Mouse (Mus musculus) CH12.LX (cell line): Measurements from ENCODE around the gene Polr2i. TPM values are rescaled to one million over a fixed set of nuclear protein-coding genes. Genes with fewer than 3 reads are reported as not detected.

Experiments
- DNase-seq: peaks from one replicate; pipeline ENCODE4 v3.0.0-alpha.2; 2013; ENCODE audit errors: extremely low read depth
- H3K27ac ChIP-seq: 2 replicates; pipeline ENCODE4 v1.5.1; 2012; ENCODE audit warnings: low read depth, mild to moderate bottlenecking, control low read depth, moderate library complexity; ENCODE audit not compliant: insufficient read depth
- H3K27me3 ChIP-seq: replicated peaks from 2 replicates; pipeline ENCODE3; 2012; ENCODE audit warnings: inconsistent platforms
- H3K36me3 ChIP-seq, 2 experiments: replicated peaks in 1 of 2; 2 replicates each; pipeline versions ENCODE3 to v1.6.1; 2012; ENCODE audit warnings: inconsistent platforms in 1 of 2, low read length in 1 of 2, mild to moderate bottlenecking in 1 of 2, mixed read lengths in 1 of 2, moderate library complexity in 1 of 2; ENCODE audit not compliant: control insufficient read depth in 1 of 2, insufficient read depth in 1 of 2
- H3K4me1 ChIP-seq, 2 experiments: 2 replicates each; pipeline ENCODE4 v1.6.1; 2012; ENCODE audit warnings: inconsistent platforms in 1 of 2, moderate library complexity in 1 of 2; ENCODE audit not compliant: insufficient read depth in 2 of 2, control insufficient read depth in 1 of 2
- H3K4me2 ChIP-seq: 2 replicates; pipeline ENCODE4 v1.6.1; 2012; ENCODE audit warnings: low read depth, mild to moderate bottlenecking, control low read depth; ENCODE audit not compliant: poor library complexity, insufficient read depth, severe bottlenecking
- H3K4me3 ChIP-seq, 3 experiments: fragments of 150-350 bp in 1 of 3; sonication (generic) in 1 of 3; replicated peaks in 1 of 3; 2 replicates each; pipeline versions ENCODE3 to v1.5.1; 2011 to 2012; ENCODE audit warnings: low read depth in 2 of 3, low read length in 2 of 3, mild to moderate bottlenecking in 2 of 3, moderate library complexity in 2 of 3, control low read depth in 1 of 3, improper control_type of control experiment in 1 of 3, inconsistent platforms in 1 of 3, mixed read lengths in 1 of 3; ENCODE audit not compliant: poor library complexity in 1 of 3
- H3K79me2 ChIP-seq: replicated peaks from 2 replicates; pipeline ENCODE4 v1.6.1; 2012; ENCODE audit warnings: mild to moderate bottlenecking, moderate library complexity; ENCODE audit not compliant: control insufficient read depth, poor library complexity, insufficient read depth, severe bottlenecking; ENCODE audit errors: extremely low read depth
- H3K9ac ChIP-seq: 2 replicates; pipeline ENCODE4 v1.6.1; 2012; ENCODE audit warnings: low read depth, mild to moderate bottlenecking, control low read depth, moderate library complexity; ENCODE audit not compliant: insufficient read depth
- H3K9me3 ChIP-seq: replicated peaks from 2 replicates; pipeline ENCODE3; 2012; ENCODE audit warnings: low read length, inconsistent platforms, mixed read lengths
- CHD1 ChIP-seq: IDR thresholded peaks from 2 replicates; pipeline ENCODE4 v1.6.1; 2012; ENCODE audit warnings: low read depth, low read length, improper control_type of control experiment, inconsistent platforms
- E2F4 ChIP-seq: IDR thresholded peaks from 2 replicates; pipeline ENCODE4 v1.6.1; 2011; ENCODE audit warnings: low read depth, low read length, improper control_type of control experiment; ENCODE audit not compliant: insufficient replicate concordance
- EP300 ChIP-seq: IDR thresholded peaks from 2 replicates; pipeline ENCODE4 v1.6.1; 2011; ENCODE audit warnings: low read length, improper control_type of control experiment
- ETS1 ChIP-seq: conservative IDR thresholded peaks from 2 replicates; pipeline ENCODE4 v1.6.1; 2012; ENCODE audit warnings: low read depth, mild to moderate bottlenecking, inconsistent platforms, low read length, improper control_type of control experiment, moderate library complexity
- GABPA ChIP-seq: IDR thresholded peaks from 2 replicates; pipeline ENCODE4 v1.6.1; 2012; ENCODE audit warnings: low read depth, low read length, improper control_type of control experiment, inconsistent platforms; ENCODE audit not compliant: insufficient replicate concordance
- HCFC1 ChIP-seq: IDR thresholded peaks from 2 replicates; pipeline ENCODE4 v1.6.1; 2012; ENCODE audit warnings: low read depth, mild to moderate bottlenecking, inconsistent platforms, low read length, improper control_type of control experiment
- KAT2A ChIP-seq: IDR thresholded peaks from 2 replicates; pipeline ENCODE4 v1.6.1; 2012; ENCODE audit warnings: low read length, improper control_type of control experiment, inconsistent platforms; ENCODE audit not compliant: insufficient replicate concordance
- MEF2A ChIP-seq: IDR thresholded peaks from 2 replicates; pipeline ENCODE4 v1.6.1; 2014; ENCODE audit warnings: low read depth, mild to moderate bottlenecking, inconsistent platforms, low read length, improper control_type of control experiment, borderline replicate concordance
- MXI1 ChIP-seq: IDR thresholded peaks from 2 replicates; pipeline ENCODE4 v1.6.1; 2011; ENCODE audit warnings: mild to moderate bottlenecking, low read depth, low read length, improper control_type of control experiment
- MYC ChIP-seq: IDR thresholded peaks from 2 replicates; pipeline ENCODE4 v1.6.1; 2011; ENCODE audit warnings: low read depth, mild to moderate bottlenecking, improper control_type of control experiment, low read length
- NELFE ChIP-seq: IDR thresholded peaks from 2 replicates; pipeline ENCODE4 v1.6.1; 2011; ENCODE audit warnings: low read depth, low read length, improper control_type of control experiment
- PAX5 ChIP-seq: IDR thresholded peaks from 2 replicates; pipeline ENCODE4 v1.6.1; 2012; ENCODE audit warnings: low read length, inconsistent platforms, mixed read lengths
- RAD21 ChIP-seq: IDR thresholded peaks from 2 replicates; pipeline ENCODE4 v1.6.1; 2011; ENCODE audit warnings: low read depth, mild to moderate bottlenecking, low read length, improper control_type of control experiment, moderate library complexity
- RCOR1 ChIP-seq: conservative IDR thresholded peaks from 2 replicates; pipeline ENCODE4 v1.6.1; 2012; ENCODE audit warnings: low read depth, mild to moderate bottlenecking, inconsistent platforms, low read length, improper control_type of control experiment
- SMC3 ChIP-seq: IDR thresholded peaks from 2 replicates; pipeline ENCODE4 v1.6.1; 2011; ENCODE audit warnings: low read depth, low read length, improper control_type of control experiment
- TBP ChIP-seq: conservative IDR thresholded peaks from 2 replicates; pipeline ENCODE4 v1.6.1; 2011; ENCODE audit warnings: low read depth, low read length, improper control_type of control experiment
- USF1 ChIP-seq: IDR thresholded peaks from 2 replicates; pipeline ENCODE4 v1.6.1; 2014; ENCODE audit warnings: low read depth, mild to moderate bottlenecking, inconsistent platforms, low read length, improper control_type of control experiment
- ZC3H11A ChIP-seq: IDR thresholded peaks from 2 replicates; pipeline ENCODE4 v1.6.1; 2012; ENCODE audit warnings: low read depth, mild to moderate bottlenecking, inconsistent platforms, low read length, improper control_type of control experiment
- ZKSCAN1 ChIP-seq: IDR thresholded peaks from 2 replicates; pipeline ENCODE4 v1.6.1; 2012; ENCODE audit warnings: low read depth, inconsistent platforms, low read length, improper control_type of control experiment, borderline replicate concordance
- ZNF384 ChIP-seq: IDR thresholded peaks from 2 replicates; pipeline ENCODE4 v1.6.1; 2012; ENCODE audit warnings: low read depth, low read length, improper control_type of control experiment, inconsistent platforms
- dilution Hi-C: fragments of 300-500 bp; cut with MboI; formaldehyde crosslinking; loops from 2 replicates; pipeline ENCODE4 v1.14.3; 2020; ENCODE audit warnings: low sequenced_read_pairs; ENCODE audit not compliant: extremely low pct_unique_long_range_greater_than_20kb, extremely low pct_ligation_motif_present
- in situ Hi-C: fragments of 300-500 bp; cut with MboI; formaldehyde crosslinking; loops from 3 replicates; pipeline ENCODE4 v1.14.3; 2019; ENCODE audit warnings: low sequenced_read_pairs, low pct_ligation_motif_present, low pct_unique_long_range_greater_than_20kb, mixed read lengths
- polyA plus RNA-seq: library from polyadenylated mRNA; unstranded; fragments of >175 nt; gene quantifications from 2 replicates; pipeline ENCODE4 v1.2.1, GENCODE M21; 2012; ENCODE audit warnings: low read depth; ENCODE audit not compliant: insufficient read length
- total RNA-seq, 2 experiments: library from RNA; depleted of rRNA; stranded (reverse); fragments of 300-350 nt in 1 of 2; fragments of >200 nt in 1 of 2; gene quantifications; 2 replicates each; pipeline ENCODE4 v1.2.3; 2012 to 2014

The Polr2i gene
- total and polyA plus RNA-seq, 3 experiments: 62.9 to 83.6 (median 75.4) TPM

DNA sequence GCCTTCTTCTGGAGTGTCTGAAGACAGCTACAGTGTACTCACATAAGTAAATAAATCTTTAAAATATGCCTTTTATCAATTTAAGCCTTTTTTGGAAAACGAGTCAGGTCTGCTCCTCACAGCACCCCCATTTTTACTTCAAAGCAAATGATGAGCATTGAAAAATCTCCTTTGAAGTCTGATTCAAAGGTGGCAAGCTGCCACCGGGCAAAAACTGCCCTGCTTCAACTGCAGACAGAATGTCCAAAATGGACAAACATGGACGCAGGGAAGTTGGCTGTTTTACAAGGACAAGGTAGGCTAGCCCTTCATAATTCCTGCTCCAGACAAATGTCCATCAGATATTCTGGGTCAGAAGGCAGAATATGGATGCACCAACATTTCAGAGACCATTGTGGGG, 10.3 kb upstream of the Polr2i start:
- no peak overlapping the region for H3K4me2 ChIP-seq
- H3K79me2 ChIP-seq: no peaks in the 10 kb centered on the region
- no peaks in the 10 kb centered on the region for H3K27me3 ChIP-seq
- no peak for TF ChIP-seq MEF2A
- TF ChIP-seq, all 38 proteins: peak for 0
- Histone ChIP-seq H3K4me3 (no peak overlapping the region), H3K36me3 (peaks cover 20 to 30% of the 10 kb centered on the region in 2 experiments), H3K4me1 (peaks cover 12 to 16% of the 10 kb centered on the region in 2 experiments), H3K27ac (no peak overlapping the region), H3K9ac (no peak overlapping the region), H3K9me3 (peaks cover 2% of the 10 kb centered on the region)
- in situ Hi-C loops (no loop called here), dilution Hi-C loops (no loop called here)
- no peak for DNase-seq

GRCm38 (mm10) chr7:30222205-30222604, 9.5 kb upstream of the Polr2i start:
- peaks cover 2% of the 10 kb centered on the region for H3K9me3 ChIP-seq
- H3K27ac ChIP-seq: no peak overlapping the region
- TF ChIP-seq USF1 (no peak), PAX5 (no peak), MXI1 (no peak), TBP (no peak), ZC3H11A (no peak), RCOR1 (no peak), NELFE (no peak), MYC (no peak), CHD1 (no peak)
- dilution Hi-C loops (no loop called here), in situ Hi-C loops (no loop called here)
- no peaks in the 10 kb centered on the region for H3K79me2 ChIP-seq
- no peak overlapping the region for H3K4me2 ChIP-seq
- H3K36me3 ChIP-seq: peaks cover 26 to 38% of the 10 kb centered on the region in 2 experiments
- no peak for DNase-seq
- H3K4me3 ChIP-seq: no peak overlapping the region
- H3K9ac ChIP-seq: no peak overlapping the region
- H3K27me3 ChIP-seq: no peaks in the 10 kb centered on the region
- peaks cover 11 to 14% of the 10 kb centered on the region in 2 experiments for H3K4me1 ChIP-seq

DNA sequence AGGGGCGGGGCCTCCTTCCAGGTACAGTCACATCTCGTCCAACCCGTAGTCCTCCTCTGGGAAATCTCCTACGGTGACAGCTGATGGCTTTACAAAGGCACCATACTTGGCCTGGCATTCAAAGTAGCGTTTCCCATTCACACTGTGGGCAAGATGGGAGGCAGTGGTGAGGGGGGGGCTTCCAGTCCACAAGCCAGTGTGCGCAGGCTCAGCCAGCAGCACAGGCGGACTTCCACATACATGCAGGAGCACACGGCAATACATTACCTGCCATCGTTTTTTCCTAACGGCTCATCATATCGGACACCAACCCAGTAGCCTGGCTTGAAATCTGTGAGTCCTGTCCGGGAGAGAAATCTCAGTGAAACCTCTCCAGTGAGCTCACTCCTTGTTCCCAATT, 7.5 kb upstream of the Polr2i start:
- Histone ChIP-seq H3K27me3 (no peaks in the 10 kb centered on the region), H3K36me3 (peaks cover 31 to 54% of the 10 kb centered on the region in 2 experiments), H3K4me2 (no peak overlapping the region), H3K79me2 (no peaks in the 10 kb centered on the region), H3K9me3 (peaks cover 2% of the 10 kb centered on the region), H3K4me1 (peaks cover 6 to 9% of the 10 kb centered on the region in 2 experiments), H3K9ac (no peak overlapping the region), H3K4me3 (no peak overlapping the region), H3K27ac (no peak overlapping the region)
- no peak for DNase-seq
- TF ChIP-seq ZC3H11A (no peak), RAD21 (no peak), ETS1 (no peak), GABPA (no peak), TBP (no peak), ZKSCAN1 (no peak), SMC3 (no peak), HCFC1 (no peak), KAT2A (no peak), USF1 (no peak), ZNF384 (no peak), E2F4 (no peak), EP300 (no peak)
- in situ Hi-C loops (no loop called here), dilution Hi-C loops (no loop called here)
